Mouse (Mus musculus) left cerebral cortex, adult 18-20 months (tissue): Measurements from ENCODE around the gene Pnpla6. TPM values are rescaled to one million over a fixed set of nuclear protein-coding genes. Genes with fewer than 3 reads are reported as not detected.

Experiments used
- DNase-seq, 2 experiments: peaks; one replicate each; pipeline ENCODE4 v3.0.0; 2021 to 2022; ENCODE audit warnings: low spot score in 2 of 2, mixed read lengths in 1 of 2
- total RNA-seq, 2 experiments: library from RNA; stranded (reverse); gene quantifications; 2 replicates each; pipeline ENCODE4 v1.2.3; 2021

Gene Pnpla6
- total RNA-seq, 2 experiments from 2014 or later: 66.3 to 76.8 TPM

GRCm38 (mm10) chr8:3502217-3502616 lies 13.0 kb upstream of the Pnpla6 start:
- DNase-seq: peak in 1 of 2 experiments; percentile 42

DNA sequence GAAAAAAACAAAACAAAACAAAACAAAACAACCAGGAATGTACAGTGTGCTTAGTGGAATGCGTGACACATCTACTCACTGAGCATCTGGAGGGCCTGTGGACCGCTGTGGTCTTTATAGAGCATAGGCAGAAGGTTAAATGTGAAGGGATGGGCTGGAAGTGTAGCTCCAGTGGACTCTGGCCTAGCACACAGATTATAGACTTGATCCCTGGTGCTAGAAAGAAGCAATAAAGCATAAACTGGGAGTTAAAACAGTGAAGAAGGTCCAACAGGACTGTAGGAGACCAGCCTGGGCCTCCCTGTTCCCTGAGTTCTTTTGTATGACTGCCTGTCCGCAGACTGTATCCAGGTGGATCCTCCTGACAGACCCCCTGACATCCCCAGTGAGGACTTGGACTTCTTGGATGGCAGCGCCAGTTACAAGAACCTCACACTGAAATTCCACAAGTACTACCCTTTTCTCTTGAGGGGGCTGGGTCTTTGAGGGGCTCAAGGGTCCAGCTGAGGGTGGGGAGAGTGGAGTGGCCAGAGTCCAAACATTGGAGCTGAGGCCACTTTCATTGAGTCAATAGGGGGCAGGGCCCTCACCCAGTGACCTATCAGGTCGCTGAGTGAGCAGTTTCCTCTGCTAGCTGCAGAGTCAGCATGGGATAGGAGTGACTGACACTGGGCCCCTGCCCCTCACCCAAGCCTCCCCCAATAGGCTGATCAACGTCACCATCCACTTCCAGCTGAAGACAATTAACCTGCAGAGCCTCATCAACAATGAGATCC lies 7.0 kb upstream of the Pnpla6 start:
- DNase-seq: no peak

- no peak for DNase-seq
Observed at GRCm38 (mm10) chr8:3514681-3515247, 420 bp upstream of the Pnpla6 start.

- DNase-seq: peak; percentile 55 to 62
Observed at GRCm38 (mm10) chr8:3515771-3516417, 710 bp downstream of the Pnpla6 start.

DNA sequence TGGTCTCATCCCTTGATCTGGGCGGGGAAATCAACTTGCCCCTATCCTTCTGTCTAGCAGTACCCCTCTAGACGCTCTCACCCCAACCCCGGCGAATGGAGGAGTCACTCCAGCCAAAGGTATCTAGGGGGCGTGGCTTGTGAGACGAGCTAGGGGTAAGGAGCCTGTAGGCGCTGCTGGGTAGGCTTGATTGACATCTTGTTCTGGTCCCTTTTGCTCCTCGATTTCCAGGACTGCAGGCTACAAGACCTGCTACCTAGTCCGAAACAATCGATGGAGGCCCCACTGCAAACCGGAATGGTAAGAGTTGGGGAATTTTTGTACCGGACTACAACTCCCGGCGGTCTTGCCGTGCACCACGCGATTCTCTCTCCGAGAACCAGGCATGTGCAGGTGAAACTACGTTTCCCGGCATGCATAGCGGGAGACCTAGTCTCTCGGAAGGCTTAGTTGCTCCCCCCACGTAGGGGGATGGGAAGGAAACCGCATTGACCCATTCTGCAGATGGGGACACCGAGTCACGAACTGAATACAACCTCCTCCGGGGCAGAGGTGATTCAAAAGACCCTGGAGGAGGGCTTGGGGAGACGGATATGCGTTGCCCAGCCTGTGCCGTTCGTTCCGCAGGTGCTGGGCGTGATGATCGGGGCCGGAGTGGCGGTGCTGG lies 1.4 kb downstream of the Pnpla6 start:
- peak; percentile 95 to 98 for DNase-seq

- DNase-seq: peak in 1 of 2 experiments; percentile 18
Observed at GRCm38 (mm10) chr8:3517117-3517495, 1.9 kb downstream of the Pnpla6 start.

GRCm38 (mm10) chr8:3522007-3522697 lies 7.0 kb downstream of the Pnpla6 start:
- no peak for DNase-seq

GRCm38 (mm10) chr8:3530816-3531215 lies 15.6 kb downstream of the Pnpla6 start:
- no peak for DNase-seq

DNA sequence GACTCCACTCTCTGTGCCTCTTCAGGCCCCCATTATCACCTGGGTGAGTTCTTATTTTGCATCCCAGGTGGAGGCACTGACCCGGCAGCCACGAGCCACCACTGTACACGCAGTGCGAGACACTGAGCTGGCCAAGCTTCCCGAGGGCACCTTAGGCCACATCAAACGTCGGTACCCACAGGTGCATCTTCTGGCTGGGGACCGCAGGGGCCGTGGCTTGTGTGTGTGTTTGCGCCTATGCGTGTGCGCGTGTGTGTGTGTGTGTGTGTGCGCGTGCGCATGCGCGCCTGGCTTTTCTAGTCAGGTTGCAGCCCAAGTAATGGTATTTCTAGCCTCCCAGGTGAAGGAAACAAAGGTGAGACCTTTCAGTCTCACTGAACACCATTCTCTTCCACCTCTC lies 16.8 kb downstream of the Pnpla6 start:
- no peak for DNase-seq

DNA sequence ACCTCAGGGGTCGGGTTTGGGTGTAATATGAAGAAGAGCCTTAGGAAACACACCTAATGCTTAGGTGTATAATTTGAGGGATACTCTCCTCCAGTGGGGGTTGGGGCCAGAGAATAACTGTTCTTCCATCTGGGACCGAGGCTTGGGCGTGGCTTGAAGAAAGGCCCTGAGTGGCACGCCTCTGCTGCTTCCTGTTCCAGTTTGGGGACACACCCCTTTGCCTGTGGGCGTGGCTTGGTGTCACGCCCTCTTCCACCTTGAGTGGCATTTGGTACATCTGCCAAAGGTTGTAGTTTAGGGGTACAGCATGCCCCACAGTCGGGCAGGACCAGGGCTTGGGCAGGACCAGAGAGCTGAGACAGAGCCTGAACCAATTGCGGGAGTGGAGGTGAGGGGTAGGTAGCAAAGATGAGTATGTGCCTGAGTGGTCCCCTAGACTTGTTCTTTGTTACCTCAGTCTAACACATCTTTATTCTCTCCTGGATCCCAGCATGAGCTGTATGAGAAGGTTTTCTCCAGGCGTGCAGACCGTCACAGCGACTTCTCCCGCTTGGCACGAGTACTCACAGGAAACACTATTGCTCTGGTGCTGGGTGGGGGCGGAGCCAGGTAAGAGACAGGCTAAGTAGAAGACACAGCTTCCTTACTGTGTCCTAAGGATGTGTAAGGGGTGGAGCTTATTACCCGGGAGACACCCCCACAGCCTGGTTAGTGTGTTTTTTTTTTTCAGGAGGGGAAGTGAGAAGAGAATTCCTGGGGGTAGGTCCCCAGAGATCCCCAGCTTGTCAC lies 21.1 kb downstream of the Pnpla6 start:
- DNase-seq: no peak

DNA sequence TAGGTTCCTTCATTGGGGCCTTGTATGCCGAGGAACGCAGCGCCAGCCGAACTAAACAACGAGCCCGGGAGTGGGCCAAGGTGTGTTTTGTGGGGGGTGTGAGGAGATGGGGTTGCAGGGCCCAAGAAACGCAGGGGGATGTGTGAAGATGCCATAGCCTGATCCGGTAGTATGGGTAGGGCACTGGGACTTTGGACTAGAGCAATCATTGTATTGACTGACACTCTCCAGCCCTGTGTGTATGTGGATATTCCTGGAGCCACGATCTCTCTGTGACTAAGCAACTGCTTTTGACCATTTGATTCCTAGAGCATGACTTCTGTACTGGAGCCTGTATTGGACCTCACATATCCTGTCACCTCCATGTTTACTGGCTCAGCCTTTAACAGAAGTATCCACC lies 21.8 kb downstream of the Pnpla6 start:
- DNase-seq: no peak

GRCm38 (mm10) chr8:3537666-3538065 lies 22.5 kb downstream of the Pnpla6 start:
- no peak for DNase-seq

DNA sequence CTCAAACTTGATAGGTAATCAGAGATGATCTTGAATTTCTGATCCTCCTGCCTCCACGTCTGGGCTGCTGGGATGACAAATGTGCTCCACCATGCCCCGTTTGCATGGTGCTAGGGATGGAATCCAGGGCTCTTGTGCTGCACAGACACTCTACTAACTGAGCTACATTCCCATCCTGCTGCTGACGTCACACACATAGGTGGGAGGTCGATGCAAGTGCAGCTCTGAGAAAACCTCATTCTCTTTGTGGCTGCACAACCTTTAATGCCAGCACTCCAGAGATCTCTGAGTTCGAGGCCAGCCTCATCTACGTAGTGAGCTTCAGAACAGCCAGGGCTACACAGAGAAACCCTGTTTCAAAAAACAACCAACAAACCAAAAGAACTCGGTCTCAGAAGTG lies 24.0 kb downstream of the Pnpla6 start:
- no peak for DNase-seq

- no peak for DNase-seq
Observed at GRCm38 (mm10) chr8:3540076-3540475, 24.9 kb downstream of the Pnpla6 start.

DNA sequence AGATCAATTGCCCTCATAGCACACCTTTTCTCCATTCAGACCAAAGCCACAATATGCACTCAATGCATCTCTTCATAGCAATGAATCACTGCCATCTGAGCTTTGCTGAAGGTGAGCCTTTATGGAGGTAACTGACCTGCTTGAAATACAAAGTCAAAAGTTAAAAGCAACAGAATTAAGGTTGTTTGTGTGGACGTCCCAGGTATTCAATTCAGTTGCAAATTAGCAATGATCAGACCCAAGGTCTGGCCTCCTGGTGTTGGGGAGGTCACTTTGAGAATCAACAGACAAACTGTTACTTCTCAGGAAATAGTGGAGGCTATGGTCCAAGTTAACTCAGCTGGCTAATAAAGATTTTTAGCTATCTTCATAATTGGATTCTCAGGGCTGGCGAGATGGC lies 31.3 kb downstream of the Pnpla6 start:
- no peak for DNase-seq

- DNase-seq: no peak
Observed at GRCm38 (mm10) chr8:3552240-3552639, 37.1 kb downstream of the Pnpla6 start.

GRCm38 (mm10) chr8:3556114-3556513 lies 40.9 kb downstream of the Pnpla6 start:
- no peak for DNase-seq

DNA sequence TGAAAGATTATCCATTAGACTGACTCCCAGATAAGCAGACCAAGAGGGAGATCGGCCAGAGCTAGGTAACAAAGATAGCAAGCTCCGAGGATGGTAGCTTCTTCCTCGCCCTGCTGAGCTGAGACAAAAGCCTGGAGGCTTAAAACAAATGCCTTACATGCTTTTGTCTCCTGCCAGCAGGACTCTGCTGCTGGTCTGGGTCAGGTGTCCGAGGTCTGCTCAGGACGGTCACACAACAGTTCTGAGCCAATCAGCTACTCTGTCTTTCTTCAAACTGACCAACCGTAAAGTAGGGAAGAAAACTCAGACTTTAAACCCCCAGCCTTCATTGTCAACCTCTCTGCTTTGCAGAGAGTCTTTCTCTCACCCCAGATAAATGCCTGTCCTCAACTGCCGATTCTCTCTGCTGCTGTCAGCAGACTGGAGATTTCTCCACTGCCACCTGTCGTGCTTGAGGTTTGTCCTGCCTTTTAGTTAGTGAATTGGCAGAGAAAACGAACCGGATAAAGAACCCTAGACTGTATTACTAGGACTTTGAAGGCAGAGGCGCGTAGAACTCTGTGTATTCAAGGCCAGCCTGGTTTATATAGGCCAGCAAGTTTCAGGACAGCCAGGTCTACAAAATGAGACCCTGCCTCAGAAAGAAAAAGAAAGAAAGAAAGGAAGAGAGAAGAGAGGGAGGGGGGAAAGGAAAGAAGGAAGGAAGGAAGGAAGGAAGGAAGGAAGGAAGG lies 52.6 kb downstream of the Pnpla6 start, which contains the start of gene C330021F23Rik:
TSS of gene C330021F23Rik (plus strand) at position 350 of the 731 bp plus-strand sequence.
- DNase-seq: no peak

- DNase-seq: no peak
Observed at GRCm38 (mm10) chr8:3568378-3568777, 53.2 kb downstream of the Pnpla6 start.

DNA sequence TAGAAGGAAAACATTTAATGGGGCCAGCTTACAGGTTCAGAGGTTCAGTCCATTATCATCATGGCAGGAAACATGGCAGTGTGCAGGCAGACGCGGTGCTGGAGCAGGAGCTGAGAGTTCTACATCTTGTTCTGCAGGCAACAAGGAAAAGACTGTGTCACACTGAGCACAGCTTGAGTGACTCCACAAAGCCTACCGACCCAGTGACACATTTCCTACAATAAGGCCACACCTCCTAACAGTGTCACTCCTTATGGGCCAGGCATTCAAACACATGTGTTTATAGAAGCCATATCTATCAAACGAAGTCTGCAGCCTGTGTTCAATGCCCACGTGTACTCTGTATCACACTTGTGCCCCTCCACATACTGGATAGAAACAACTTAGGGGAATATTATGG lies 54.6 kb downstream of the Pnpla6 start:
- no peak for DNase-seq
